Mouse (Mus musculus) heart, embryonic 10.5 days (tissue): ENCODE results near the gene Epb41. TPM values are rescaled to one million over a fixed set of nuclear protein-coding genes. Genes with fewer than 3 reads are reported as not detected.

Experiments
- DNase-seq: peaks from one replicate; pipeline ENCODE4 v3.0.0-alpha.2; 2017; ENCODE audit warnings: low spot score
- H3K27ac ChIP-seq: fragments of 300-500 bp; sonication (generic); 2 replicates; pipeline ENCODE4 v1.5.1; 2016; ENCODE audit warnings: mild to moderate bottlenecking
- H3K27me3 ChIP-seq: fragments of 300-500 bp; sonication (generic); 2 replicates; pipeline ENCODE4 v1.6.1; 2016; ENCODE audit warnings: mild to moderate bottlenecking; ENCODE audit not compliant: poor library complexity, insufficient read depth, severe bottlenecking
- H3K36me3 ChIP-seq: fragments of 300-500 bp; sonication (generic); 2 replicates; pipeline ENCODE4 v1.6.1; 2016; ENCODE audit warnings: mild to moderate bottlenecking, moderate library complexity
- H3K4me1 ChIP-seq: fragments of 300-500 bp; sonication (generic); 2 replicates; pipeline ENCODE4 v1.6.1; 2016; ENCODE audit warnings: mild to moderate bottlenecking
- H3K4me3 ChIP-seq: fragments of 300-500 bp; sonication (generic); 2 replicates; pipeline ENCODE4 v1.5.1; 2016; ENCODE audit warnings: mild to moderate bottlenecking, moderate library complexity
- H3K9me3 ChIP-seq: fragments of 300-500 bp; sonication (generic); 2 replicates; pipeline ENCODE4 v1.6.1; 2016; ENCODE audit warnings: mild to moderate bottlenecking, moderate library complexity
- WGBS: fragments of 180-500 bp; shearing (Covaris S2); methylation state at CpG from one replicate; pipeline ENCODE4 v1.1.7; 2016; 5-methylcytosine and 5-hydroxymethylcytosine counted together
- polyA plus RNA-seq: library from polyadenylated mRNA; unstranded; fragments of >200 nt; fragmentation: Nextera tagmentation; extraction: Ambion mirVana; gene quantifications from 2 replicates; pipeline ENCODE4 v1.2.1, GENCODE M21; 2016

Gene Epb41
- polyA plus RNA-seq, 1 experiment from 2014 or later: 78.8 TPM

- H3K9me3 ChIP-seq: no peaks in the 10 kb centered on the region
- no peak overlapping the region for H3K4me3 ChIP-seq
- H3K27ac ChIP-seq: no peak overlapping the region
- DNase-seq: no peak
- peaks cover 16% of the 10 kb centered on the region; the same call in 1 of the 2 replicates for H3K36me3 ChIP-seq
- WGBS: 94% methylated on average over 11 of the region's 11 CpGs
- no peaks in the 10 kb centered on the region for H3K27me3 ChIP-seq
- H3K4me1 ChIP-seq: peaks cover 13% of the 10 kb centered on the region; the same call in 1 of the 2 replicates
Measured at GRCm38 (mm10) chr4:131947848-131948247, 127.3 kb downstream of the Epb41 start.

- Histone ChIP-seq H3K36me3 (peaks cover 17% of the 10 kb centered on the region), H3K4me1 (no peaks in the 10 kb centered on the region), H3K9me3 (no peaks in the 10 kb centered on the region), H3K27ac (no peak overlapping the region), H3K27me3 (no peaks in the 10 kb centered on the region), H3K4me3 (no peak overlapping the region)
- DNase-seq: no peak
- WGBS: 96% methylated on average over 4 of the region's 4 CpGs
Measured at GRCm38 (mm10) chr4:131940846-131941245, 134.3 kb downstream of the Epb41 start.

GRCm38 (mm10) chr4:131939459-131939858, 135.7 kb downstream of the Epb41 start:
- DNase-seq: no peak
- Histone ChIP-seq H3K27me3 (no peaks in the 10 kb centered on the region), H3K4me1 (no peaks in the 10 kb centered on the region), H3K9me3 (no peaks in the 10 kb centered on the region), H3K36me3 (peaks cover 31% of the 10 kb centered on the region), H3K4me3 (no peak overlapping the region), H3K27ac (no peak overlapping the region)
- 83% methylated on average over 2 of the region's 2 CpGs for WGBS

- H3K36me3 ChIP-seq: peaks cover 81% of the 10 kb centered on the region
Measured at GRCm38 (mm10) chr4:131929146-131929545, 146.0 kb downstream of the Epb41 start.

GRCm38 (mm10) chr4:131924096-131924810, 150.9 kb downstream of the Epb41 start:
- peaks cover 88% of the 10 kb centered on the region for H3K4me1 ChIP-seq
- peaks cover 53% of the 10 kb centered on the region for H3K36me3 ChIP-seq
- no peak for DNase-seq
- peaks cover 43% of the 10 kb centered on the region for H3K27me3 ChIP-seq
- WGBS: 75% methylated on average over 6 of the region's 6 CpGs
- H3K9me3 ChIP-seq: no peaks in the 10 kb centered on the region
- no peak overlapping the region for H3K4me3 ChIP-seq
- no peak overlapping the region for H3K27ac ChIP-seq

More at GRCm38 (mm10) chr4:131929146-131929545, 146.0 kb downstream of the Epb41 start:
- Histone ChIP-seq H3K27ac (no peak overlapping the region), H3K4me1 (peaks cover 43% of the 10 kb centered on the region), H3K27me3 (no peaks in the 10 kb centered on the region), H3K9me3 (no peaks in the 10 kb centered on the region), H3K4me3 (no peak overlapping the region)
- WGBS: 80% methylated on average over 6 of the region's 6 CpGs
- no peak for DNase-seq

GRCm38 (mm10) chr4:131922404-131922803, 152.7 kb downstream of the Epb41 start:
- peak overlapping the region; percentile 96 for H3K27ac ChIP-seq
- H3K4me3 ChIP-seq: peak overlapping the region; percentile 76
- no peaks in the 10 kb centered on the region for H3K9me3 ChIP-seq
- peaks cover 93% of the 10 kb centered on the region for H3K4me1 ChIP-seq
- peaks cover 37% of the 10 kb centered on the region for H3K36me3 ChIP-seq
- 54% methylated on average over 15 of the region's 15 CpGs for WGBS
- no peak for DNase-seq
- peaks cover 46% of the 10 kb centered on the region for H3K27me3 ChIP-seq

GRCm38 (mm10) chr4:131921461-131922346, 153.4 kb downstream of the Epb41 start, which contains the start of gene Tmem200b:
Gene Tmem200b, plus strand, starts transcription at chr4:131921771.
- 2% methylated on average over 130 of the region's 130 CpGs for WGBS
- H3K36me3 ChIP-seq: peaks cover 37% of the 10 kb centered on the region
- H3K27me3 ChIP-seq: peaks cover 53% of the 10 kb centered on the region
- H3K9me3 ChIP-seq: no peaks in the 10 kb centered on the region
- H3K27ac ChIP-seq: peak within 1 kb of the TSS; percentile 96
- peaks cover 93% of the 10 kb centered on the region for H3K4me1 ChIP-seq
- peak within 1 kb of the TSS; percentile 76 for H3K4me3 ChIP-seq
- DNase-seq: no peak

GRCm38 (mm10) chr4:131920595-131921351, 154.3 kb downstream of the Epb41 start:
- Histone ChIP-seq H3K27ac (peak overlapping the region; percentile 96), H3K9me3 (no peaks in the 10 kb centered on the region), H3K4me1 (peaks cover 93% of the 10 kb centered on the region), H3K27me3 (peaks cover 59% of the 10 kb centered on the region), H3K36me3 (peaks cover 28% of the 10 kb centered on the region), H3K4me3 (peak overlapping the region; percentile 76)
- WGBS: under 1% methylated on average over 70 of the region's 76 CpGs
- peak; percentile 82 for DNase-seq

GRCm38 (mm10) chr4:131920141-131920594, 155.0 kb downstream of the Epb41 start:
- Histone ChIP-seq H3K9me3 (no peaks in the 10 kb centered on the region), H3K27me3 (peaks cover 65% of the 10 kb centered on the region), H3K27ac (peak overlapping the region; percentile 96), H3K36me3 (peaks cover 23% of the 10 kb centered on the region), H3K4me1 (peaks cover 93% of the 10 kb centered on the region), H3K4me3 (peak overlapping the region; percentile 76)
- no peak for DNase-seq
- WGBS: under 1% methylated on average over 43 of the region's 51 CpGs

- peak overlapping the region; percentile 96 for H3K27ac ChIP-seq
- peaks cover 67% of the 10 kb centered on the region for H3K27me3 ChIP-seq
- WGBS: 10% methylated on average over 15 of the region's 15 CpGs
- H3K4me3 ChIP-seq: peak overlapping the region; percentile 76
- H3K9me3 ChIP-seq: no peaks in the 10 kb centered on the region
- peaks cover 18% of the 10 kb centered on the region for H3K36me3 ChIP-seq
- H3K4me1 ChIP-seq: peaks cover 92% of the 10 kb centered on the region
- no peak for DNase-seq
Measured at GRCm38 (mm10) chr4:131919506-131920140, 155.5 kb downstream of the Epb41 start.

- Histone ChIP-seq H3K36me3 (peaks cover 12% of the 10 kb centered on the region), H3K4me1 (peaks cover 91% of the 10 kb centered on the region), H3K27me3 (peaks cover 71% of the 10 kb centered on the region), H3K4me3 (peak overlapping the region; percentile 76), H3K9me3 (no peaks in the 10 kb centered on the region), H3K27ac (peak overlapping the region; percentile 96)
- WGBS: 2% methylated on average over 15 of the region's 15 CpGs
- DNase-seq: peak; percentile 94
Measured at GRCm38 (mm10) chr4:131918711-131919500, 156.2 kb downstream of the Epb41 start.
